Mouse (Mus musculus) forebrain, embryonic 13.5 days (tissue): Measurements from ENCODE around the gene Fcer1g. TPM values are rescaled to one million over a fixed set of nuclear protein-coding genes. Genes with fewer than 3 reads are reported as not detected.

Experiments
- ATAC-seq: fragments of 200-750 bp; cut with Nextera tagmentation; 2 replicates; pipeline ENCODE4 v1.8.0; 2017
- H3K27ac ChIP-seq: fragments of 300-500 bp; sonication (generic); 2 replicates; pipeline ENCODE4 v1.5.1; 2015; ENCODE audit warnings: inconsistent platforms, mild to moderate bottlenecking, moderate library complexity
- H3K27me3 ChIP-seq: fragments of 300-500 bp; sonication (generic); 2 replicates; pipeline ENCODE4 v1.6.1; 2015; ENCODE audit warnings: mild to moderate bottlenecking, inconsistent platforms
- H3K36me3 ChIP-seq: fragments of 300-500 bp; sonication (generic); 2 replicates; pipeline ENCODE4 v1.6.1; 2015; ENCODE audit warnings: mild to moderate bottlenecking, inconsistent platforms; ENCODE audit not compliant: poor library complexity, severe bottlenecking
- H3K4me1 ChIP-seq: fragments of 300-500 bp; sonication (generic); 2 replicates; pipeline ENCODE4 v1.6.1; 2015; ENCODE audit warnings: inconsistent platforms
- H3K4me2 ChIP-seq: fragments of 300-500 bp; sonication (generic); 2 replicates; pipeline ENCODE4 v1.6.1; 2015; ENCODE audit warnings: inconsistent platforms, mild to moderate bottlenecking, moderate library complexity
- H3K4me3 ChIP-seq: fragments of 300-500 bp; sonication (generic); 2 replicates; pipeline ENCODE4 v1.5.1; 2015; ENCODE audit warnings: mild to moderate bottlenecking, inconsistent platforms
- H3K9ac ChIP-seq: fragments of 300-500 bp; sonication (generic); 2 replicates; pipeline ENCODE4 v1.6.1; 2015; ENCODE audit warnings: mild to moderate bottlenecking, inconsistent platforms
- H3K9me3 ChIP-seq: fragments of 300-500 bp; sonication (generic); replicated peaks from 2 replicates; pipeline ENCODE4 v1.6.1; 2016; ENCODE audit warnings: inconsistent platforms
- WGBS: fragments of 180-500 bp; shearing (Covaris S2); methylation state at CpG from one replicate; pipeline ENCODE4 v1.1.7; 2015; 5-methylcytosine and 5-hydroxymethylcytosine counted together
- polyA plus RNA-seq: library from polyadenylated mRNA; unstranded; fragments of >200 nt; fragmentation: Nextera tagmentation; extraction: Ambion mirVana; gene quantifications from 2 replicates; pipeline ENCODE4 v1.2.1, GENCODE M21; 2015

Fcer1g gene
- polyA plus RNA-seq, 1 experiment from 2014 or later, result 12.3 TPM

DNA sequence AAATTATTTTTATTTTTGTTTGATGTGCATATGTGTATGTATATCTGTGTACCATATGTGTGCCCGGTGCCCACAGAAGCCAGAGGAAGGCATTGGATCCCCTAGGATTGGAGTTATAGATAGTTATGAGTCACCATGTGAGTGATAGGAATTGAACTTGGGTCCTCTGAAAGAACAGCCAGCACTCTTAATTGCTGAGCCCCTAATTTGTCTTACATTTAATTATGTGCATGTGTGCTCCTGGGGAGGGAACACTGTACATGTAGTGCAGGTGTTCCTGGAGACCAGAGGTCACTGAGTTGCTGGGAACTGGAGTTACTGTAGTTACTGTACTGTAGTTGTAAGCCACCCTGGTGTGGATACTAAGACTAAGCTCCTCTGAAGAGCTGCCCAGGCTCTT lies 33.4 kb downstream of the Fcer1g start:
- H3K9ac ChIP-seq, result no peak overlapping the region
- H3K4me3 ChIP-seq, result no peak overlapping the region
- 95% methylated on average over 1 of the region's 1 CpGs for WGBS
- no peak for ATAC-seq
- H3K9me3 ChIP-seq, result no peaks in the 10 kb centered on the region
- no peaks in the 10 kb centered on the region for H3K36me3 ChIP-seq
- peaks cover 6% of the 10 kb centered on the region for H3K4me1 ChIP-seq
- peaks cover 21% of the 10 kb centered on the region for H3K27me3 ChIP-seq
- no peak overlapping the region for H3K4me2 ChIP-seq
- no peak overlapping the region for H3K27ac ChIP-seq

DNA sequence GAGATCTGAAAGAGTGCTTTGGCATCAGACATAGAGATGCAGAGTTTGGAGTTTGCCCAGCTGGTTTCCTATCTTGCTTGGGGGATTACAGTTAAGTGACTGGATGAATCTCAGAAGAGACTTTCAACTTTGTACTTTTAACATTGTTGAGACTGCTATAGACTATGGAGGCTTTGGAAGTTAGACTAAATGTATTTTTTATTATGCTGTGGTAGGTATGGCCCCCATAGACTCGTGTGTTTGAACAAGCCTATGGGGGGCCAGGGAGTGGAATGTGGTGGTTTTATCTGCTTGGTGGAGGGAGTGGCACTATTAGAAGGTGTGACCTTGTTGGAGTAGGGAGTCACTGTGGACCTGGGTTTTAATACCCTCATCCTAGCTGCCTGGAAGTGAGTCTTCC lies 34.6 kb downstream of the Fcer1g start:
- H3K4me1 ChIP-seq, result peaks cover 12% of the 10 kb centered on the region
- no peak overlapping the region for H3K27ac ChIP-seq
- ATAC-seq, result no peak
- H3K27me3 ChIP-seq, result peaks cover 34% of the 10 kb centered on the region
- H3K4me3 ChIP-seq, result no peak overlapping the region
- no peak overlapping the region for H3K4me2 ChIP-seq
- H3K36me3 ChIP-seq, result no peaks in the 10 kb centered on the region
- WGBS, result 58% methylated on average over 1 of the region's 1 CpGs
- H3K9me3 ChIP-seq, result no peaks in the 10 kb centered on the region
- H3K9ac ChIP-seq, result no peak overlapping the region

DNA sequence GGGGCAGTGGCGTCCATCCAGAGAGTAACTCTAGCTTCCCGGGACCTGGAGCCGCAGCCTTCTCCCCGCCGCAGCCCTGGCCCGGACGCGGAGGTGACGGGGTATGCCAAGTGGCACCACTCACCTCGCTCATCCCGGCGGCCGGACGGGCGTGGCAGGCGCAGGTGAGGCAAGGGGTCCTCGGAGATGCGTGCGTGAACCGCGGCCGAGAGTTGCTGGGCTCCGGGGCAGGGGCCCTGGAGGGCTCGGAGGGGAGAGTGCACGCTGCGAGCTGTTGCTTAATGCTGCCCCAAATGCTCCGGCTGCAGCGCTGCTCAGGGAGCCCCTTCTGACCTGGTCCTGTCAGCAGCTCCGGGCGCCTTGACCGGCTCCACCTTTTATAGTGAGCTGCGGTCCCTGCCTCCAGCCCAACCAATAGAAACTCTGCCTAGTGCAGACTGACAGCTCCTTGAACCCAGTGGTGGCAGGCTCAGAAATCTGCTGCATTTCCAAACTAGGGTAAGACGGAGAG lies 38.2 kb downstream of the Fcer1g start, which contains the start of gene Pcp4l1:
Gene Pcp4l1 (minus strand): TSS at position 382 of the 511 bp plus-strand sequence.
- peak within 1 kb of the TSS; percentile 68 for H3K9ac ChIP-seq
- peak within 1 kb of the TSS; percentile 59 for H3K4me3 ChIP-seq
- H3K9me3 ChIP-seq, result no peaks in the 10 kb centered on the region
- H3K27ac ChIP-seq, result no peak within 1 kb of the TSS
- peaks cover 70% of the 10 kb centered on the region for H3K27me3 ChIP-seq
- H3K4me1 ChIP-seq, result peaks cover 27% of the 10 kb centered on the region
- H3K36me3 ChIP-seq, result no peaks in the 10 kb centered on the region
- ATAC-seq, result peak; percentile 89
- peak within 1 kb of the TSS; percentile 97 for H3K4me2 ChIP-seq
- 0% methylated on average over 33 of the region's 33 CpGs for WGBS

DNA sequence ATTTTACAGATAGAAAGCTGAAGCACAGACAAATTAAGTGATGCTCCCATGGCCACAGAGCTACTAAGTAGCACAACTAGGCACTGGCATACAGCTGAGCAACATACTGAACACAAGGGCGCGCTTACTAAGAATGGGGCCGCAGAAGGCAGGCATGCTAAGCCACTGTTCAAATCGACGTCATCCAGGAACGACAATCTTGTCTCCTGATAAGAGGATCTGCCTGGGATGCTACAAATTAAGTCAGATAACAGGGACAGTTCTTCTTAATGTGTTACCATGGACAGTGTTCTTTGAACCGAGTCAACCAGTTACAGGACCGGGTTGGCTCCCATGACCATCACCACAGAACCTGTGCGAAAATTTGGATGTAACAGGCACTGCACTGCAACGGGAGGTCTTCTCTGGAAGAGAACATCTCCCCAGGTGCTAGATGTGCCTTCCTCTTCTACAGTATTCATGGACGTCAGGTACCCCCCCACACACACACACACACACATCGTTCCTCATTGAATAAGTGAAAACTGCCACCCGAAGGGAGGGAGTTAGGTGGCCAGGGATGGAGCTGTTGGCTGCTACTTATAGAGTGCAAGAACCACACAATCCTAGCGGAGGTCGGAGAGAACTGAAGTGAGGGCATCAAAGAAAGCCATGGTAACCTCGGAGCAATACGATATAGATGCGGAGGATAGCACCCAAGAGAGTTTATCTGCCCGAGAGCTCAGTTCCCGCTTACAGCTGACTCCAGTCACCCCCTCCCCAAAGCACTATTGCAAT lies 38.9 kb downstream of the Fcer1g start:
- H3K9me3 ChIP-seq, result no peaks in the 10 kb centered on the region
- H3K36me3 ChIP-seq, result no peaks in the 10 kb centered on the region
- H3K27ac ChIP-seq, result no peak overlapping the region
- H3K9ac ChIP-seq, result peak overlapping the region; percentile 68
- H3K4me1 ChIP-seq, result peaks cover 27% of the 10 kb centered on the region
- WGBS, result 5% methylated on average over 20 of the region's 20 CpGs
- H3K27me3 ChIP-seq, result peaks cover 71% of the 10 kb centered on the region
- peak overlapping the region; percentile 97 for H3K4me2 ChIP-seq
- ATAC-seq, result peak; percentile 7; the same call in 1 of the 2 replicates
- H3K4me3 ChIP-seq, result peak overlapping the region; percentile 59

DNA sequence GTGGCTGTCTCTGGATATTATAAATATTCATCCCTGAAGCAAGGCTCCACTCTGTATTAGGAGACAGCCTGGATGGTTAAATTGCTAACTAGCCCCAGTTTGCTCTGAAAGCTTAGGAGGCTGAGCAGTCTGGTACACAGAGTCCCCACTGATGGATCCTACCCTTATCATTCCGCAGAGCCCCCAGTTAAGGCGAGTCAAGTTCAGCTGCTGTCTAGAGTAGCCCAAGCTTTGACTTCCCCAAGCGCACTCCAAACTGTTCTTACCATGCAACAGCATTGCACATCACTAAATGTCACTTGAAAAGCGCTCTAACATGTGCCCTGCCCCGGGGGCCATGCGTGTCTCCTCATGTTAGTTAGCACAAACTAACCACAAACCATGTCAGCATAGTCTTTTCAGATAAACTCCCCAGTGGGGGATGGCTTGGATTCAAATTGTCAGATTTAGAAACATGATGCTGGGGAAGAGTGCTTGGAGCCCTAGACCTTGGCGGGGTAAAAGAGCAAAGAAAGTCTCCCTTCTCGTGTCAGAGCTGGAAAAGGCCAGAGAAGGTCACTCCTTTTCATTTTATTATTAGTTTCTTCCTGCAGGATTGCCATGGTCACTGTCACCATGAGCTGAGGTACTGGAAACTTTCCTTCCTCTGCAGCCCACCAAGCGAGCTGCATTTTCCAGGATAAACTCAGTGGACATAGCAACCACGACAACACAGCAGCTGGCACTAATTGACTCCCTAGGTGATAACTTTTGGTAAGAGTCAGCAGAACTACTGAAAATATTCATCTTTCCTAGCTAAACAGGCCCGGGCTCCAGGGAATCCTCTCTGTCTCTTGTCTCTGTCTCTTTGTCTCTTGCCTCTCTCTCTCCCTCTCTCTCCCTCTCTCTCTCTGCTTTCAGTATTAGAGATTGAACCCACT lies 40.0 kb downstream of the Fcer1g start:
- no peak overlapping the region for H3K9ac ChIP-seq
- WGBS, result 27% methylated on average over 11 of the region's 11 CpGs
- H3K4me1 ChIP-seq, result peaks cover 34% of the 10 kb centered on the region
- H3K27ac ChIP-seq, result no peak overlapping the region
- H3K36me3 ChIP-seq, result no peaks in the 10 kb centered on the region
- ATAC-seq, result no peak
- H3K27me3 ChIP-seq, result peaks cover 78% of the 10 kb centered on the region
- H3K9me3 ChIP-seq, result no peaks in the 10 kb centered on the region
- H3K4me2 ChIP-seq, result 0 out of 2 replicates have a peak overlapping the region, but pooled peaks have one; percentile 47
- H3K4me3 ChIP-seq, result peak overlapping the region; percentile 24

DNA sequence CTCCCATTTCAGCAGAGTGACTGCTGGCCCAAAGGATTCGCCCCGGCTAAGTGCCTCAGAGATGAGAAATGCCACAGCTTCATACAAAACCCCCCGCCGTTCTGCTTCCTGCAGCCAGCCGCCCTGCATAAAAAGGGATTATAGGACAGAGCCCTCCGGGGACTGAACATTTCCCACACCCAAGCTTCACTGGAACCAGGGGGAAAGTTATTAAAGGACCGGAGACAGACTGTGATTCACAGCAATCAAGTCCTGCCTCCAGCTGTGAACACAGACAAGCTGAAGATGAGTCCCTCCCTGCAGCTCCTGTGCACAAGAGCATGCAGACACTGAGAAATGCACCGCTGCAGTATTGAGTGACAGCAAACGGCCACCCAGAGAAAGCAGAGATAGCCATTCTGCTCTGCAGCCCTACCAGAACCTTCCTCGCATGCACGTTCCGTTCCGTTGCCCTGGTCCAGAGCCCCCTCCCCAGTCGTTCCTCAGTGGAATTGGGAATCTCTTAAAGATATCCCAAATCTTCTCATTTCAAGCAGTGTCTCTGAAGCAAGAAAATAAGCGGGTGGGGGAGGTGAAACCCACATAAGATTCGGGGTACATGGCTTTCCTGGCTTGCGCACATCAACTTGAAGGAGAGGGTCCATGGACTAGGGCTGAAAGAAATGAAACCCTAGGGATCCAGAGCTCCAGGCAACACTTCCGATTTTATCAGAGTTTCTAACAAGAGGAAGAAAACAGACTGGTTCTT lies 40.9 kb downstream of the Fcer1g start:
- peaks cover 80% of the 10 kb centered on the region for H3K27me3 ChIP-seq
- peak overlapping the region; percentile 21; the same call in 1 of the 2 replicates for H3K9ac ChIP-seq
- no peaks in the 10 kb centered on the region for H3K9me3 ChIP-seq
- no peak overlapping the region for H3K27ac ChIP-seq
- H3K4me3 ChIP-seq, result peak overlapping the region; percentile 24
- H3K4me2 ChIP-seq, result peak overlapping the region; percentile 47
- WGBS, result 5% methylated on average over 18 of the region's 18 CpGs
- H3K36me3 ChIP-seq, result no peaks in the 10 kb centered on the region
- 0 out of 2 replicates have a peak, but pooled peaks have one; percentile 16 for ATAC-seq
- peaks cover 42% of the 10 kb centered on the region for H3K4me1 ChIP-seq

DNA sequence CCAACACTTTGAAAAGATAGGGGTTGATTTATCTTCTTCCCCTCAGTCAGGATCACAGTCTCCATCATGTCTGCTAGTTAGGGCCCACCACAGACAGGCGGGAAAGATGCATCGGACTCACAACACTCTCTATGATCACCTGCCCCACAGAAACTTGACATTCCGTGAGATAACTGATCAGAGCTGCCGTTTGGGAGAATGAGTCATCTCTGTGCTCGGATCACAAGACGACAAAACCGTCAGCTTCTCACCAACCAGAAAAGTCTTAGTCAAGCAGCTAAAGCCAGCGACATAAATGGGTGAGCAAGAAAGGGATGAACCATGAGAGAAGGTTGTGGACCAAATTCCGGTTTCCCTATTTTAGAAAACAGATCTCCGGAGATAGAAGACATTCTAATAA lies 41.9 kb downstream of the Fcer1g start:
- 47% methylated on average over 10 of the region's 10 CpGs for WGBS
- no peak overlapping the region for H3K9ac ChIP-seq
- ATAC-seq, result no peak
- H3K27me3 ChIP-seq, result peaks cover 76% of the 10 kb centered on the region
- H3K4me2 ChIP-seq, result no peak overlapping the region
- H3K27ac ChIP-seq, result no peak overlapping the region
- peaks cover 47% of the 10 kb centered on the region for H3K4me1 ChIP-seq
- H3K4me3 ChIP-seq, result no peak overlapping the region
- H3K9me3 ChIP-seq, result no peaks in the 10 kb centered on the region
- no peaks in the 10 kb centered on the region for H3K36me3 ChIP-seq

DNA sequence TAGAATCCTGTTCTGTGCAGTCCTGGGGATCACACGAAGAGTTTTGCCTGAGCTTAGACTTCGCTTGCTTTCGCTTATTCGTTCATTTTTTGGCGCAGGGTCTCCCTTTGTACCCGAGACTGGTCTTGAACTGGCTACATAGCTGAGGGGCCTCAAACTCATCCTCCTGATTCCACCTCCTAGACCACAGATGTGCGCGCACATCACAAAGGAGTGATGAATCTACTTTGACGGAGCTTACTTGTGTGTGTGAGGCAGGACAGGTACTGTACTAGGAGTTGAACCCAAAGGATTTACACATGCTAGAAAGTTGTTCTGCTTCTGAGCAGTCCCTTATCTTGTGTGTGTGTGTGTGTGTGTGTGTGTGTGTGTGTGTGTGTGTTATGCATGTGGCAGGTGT lies 43.3 kb downstream of the Fcer1g start:
- no peaks in the 10 kb centered on the region for H3K36me3 ChIP-seq
- no peak overlapping the region for H3K4me2 ChIP-seq
- ATAC-seq, result no peak
- no peak overlapping the region for H3K4me3 ChIP-seq
- peaks cover 42% of the 10 kb centered on the region for H3K4me1 ChIP-seq
- no peak overlapping the region for H3K9ac ChIP-seq
- H3K27me3 ChIP-seq, result peaks cover 61% of the 10 kb centered on the region
- H3K9me3 ChIP-seq, result no peaks in the 10 kb centered on the region
- no peak overlapping the region for H3K27ac ChIP-seq
- WGBS, result 96% methylated on average over 9 of the region's 9 CpGs

DNA sequence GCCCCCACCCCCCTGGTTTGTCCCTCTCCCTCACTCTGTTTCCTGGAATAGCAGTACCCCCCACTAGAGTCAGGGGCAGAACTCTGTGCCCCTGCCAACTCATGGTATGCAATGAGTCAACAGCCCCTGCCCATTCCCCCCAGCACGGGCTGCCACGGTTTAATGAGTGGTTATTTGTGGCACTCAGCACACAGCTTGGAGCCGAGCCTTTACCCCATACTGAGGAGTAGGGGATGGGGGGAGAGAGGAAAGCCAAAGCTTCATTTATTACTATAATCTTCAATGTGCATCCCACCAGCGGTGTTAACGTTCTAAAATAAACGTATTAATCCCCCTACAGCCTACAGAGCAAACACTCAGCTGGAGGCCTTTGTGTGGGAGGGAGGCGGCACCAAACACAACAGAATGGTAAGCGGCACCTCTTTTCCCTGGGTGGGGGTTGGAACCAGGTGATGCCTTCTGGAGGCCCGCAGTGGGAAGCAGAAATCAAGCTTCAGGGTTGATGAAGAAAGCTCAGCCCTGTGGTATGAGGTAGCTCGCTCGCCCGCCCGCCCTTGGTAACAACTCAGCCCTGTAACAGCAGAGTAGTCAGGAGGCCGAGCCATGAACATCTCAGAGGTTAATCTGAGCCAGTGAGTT lies 44.6 kb downstream of the Fcer1g start:
- Histone ChIP-seq H3K36me3 (no peaks in the 10 kb centered on the region), H3K4me1 (peaks cover 35% of the 10 kb centered on the region), H3K4me3 (no peak overlapping the region), H3K9me3 (no peaks in the 10 kb centered on the region), H3K4me2 (no peak overlapping the region), H3K9ac (no peak overlapping the region), H3K27me3 (peaks cover 49% of the 10 kb centered on the region), H3K27ac (no peak overlapping the region; the same call in none of the 2 replicates)
- 18% methylated on average over 14 of the region's 14 CpGs for WGBS
- ATAC-seq, result peak; percentile 52; the same call in 1 of the 2 replicates

DNA sequence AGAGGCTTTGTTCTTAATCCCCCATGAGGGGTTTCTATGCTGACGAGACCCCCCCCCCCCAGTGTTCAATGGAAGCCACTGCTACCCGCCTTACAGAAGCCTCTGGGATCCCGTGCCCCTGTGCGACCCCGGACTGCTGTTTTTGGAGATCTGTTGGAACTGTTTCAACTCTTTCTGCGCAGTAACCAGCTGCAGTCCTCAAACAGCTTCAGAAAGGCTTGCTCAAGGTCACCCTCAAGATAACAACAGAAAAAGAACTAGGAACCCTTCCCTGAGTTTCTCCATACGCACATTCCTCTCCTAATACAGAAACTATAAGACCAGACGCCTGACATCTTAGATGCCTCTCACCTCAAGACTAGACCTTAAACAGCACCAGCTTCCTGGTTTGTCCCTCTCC lies 45.1 kb downstream of the Fcer1g start:
- Histone ChIP-seq H3K36me3 (no peaks in the 10 kb centered on the region), H3K27me3 (peaks cover 44% of the 10 kb centered on the region), H3K9ac (no peak overlapping the region; the same call in 1 of the 2 replicates), H3K4me1 (peaks cover 35% of the 10 kb centered on the region), H3K4me2 (no peak overlapping the region), H3K4me3 (no peak overlapping the region), H3K9me3 (no peaks in the 10 kb centered on the region), H3K27ac (no peak overlapping the region; the same call in 1 of the 2 replicates)
- WGBS, result 10% methylated on average over 8 of the region's 8 CpGs
- ATAC-seq, result no peak
